Mouse (Mus musculus) mouse embryonic stem cell (cell line): Measurements from ENCODE around the gene Cx3cr1.

ENCODE experiments used
- in situ Hi-C, 2 experiments: fragments of 300-500 bp; cut with MboI; formaldehyde crosslinking; loops; 1 replicate in 1 of 2; 3 replicates in 1 of 2; pipeline ENCODE4 v1.14.3; 2019 to 2020; ENCODE audit warnings: low sequenced_read_pairs in 2 of 2, low pct_unique_long_range_greater_than_20kb in 1 of 2, mixed read lengths in 1 of 2; ENCODE audit not compliant: unreplicated experiment in 1 of 2

The Cx3cr1 gene

DNA sequence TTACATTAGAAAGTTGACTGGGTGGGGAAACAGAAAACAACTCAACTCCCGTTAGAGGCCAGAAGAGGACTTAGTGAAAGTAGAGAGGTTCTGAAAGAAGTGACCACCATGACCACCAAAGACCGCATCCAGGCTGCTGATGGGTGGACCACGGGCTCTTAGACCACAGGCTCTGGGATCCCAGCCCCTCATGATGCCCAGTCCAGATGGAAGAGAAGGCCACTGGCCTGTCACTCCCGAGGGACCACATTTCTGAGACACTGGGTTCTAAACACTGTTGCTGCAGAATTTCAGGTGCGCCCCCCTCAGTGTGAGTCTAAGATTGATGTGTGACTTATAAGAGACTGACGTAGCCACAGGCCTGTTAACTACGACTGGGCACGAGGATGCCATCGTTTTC is 180.2 kb downstream of the Cx3cr1 start:
- in situ Hi-C loops = loop anchor here in 1 of 2 experiments (10.0 kb wide), 1 partner anchor 55 kb away; no protein-coding TSS in a partner anchor

DNA sequence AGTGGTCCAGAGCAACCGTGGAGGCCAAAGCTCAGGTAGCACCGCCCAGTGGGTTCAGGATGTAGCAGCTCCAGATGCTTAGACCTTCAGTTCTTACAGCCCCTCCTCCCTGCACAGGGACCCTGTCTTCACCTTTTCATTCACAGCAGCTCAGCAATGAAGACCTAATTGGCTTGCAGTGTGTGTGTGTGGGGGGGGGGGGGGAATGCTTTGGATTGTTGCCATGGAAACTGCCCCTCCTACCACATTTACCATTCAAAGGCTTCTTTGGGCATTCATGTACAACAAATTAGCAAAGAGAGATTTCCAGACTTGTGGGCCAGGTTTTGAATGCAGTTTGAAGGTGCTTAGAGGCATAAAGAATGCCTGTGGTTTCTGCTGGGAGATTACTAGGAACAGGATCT is 180.8 kb downstream of the Cx3cr1 start:
- in situ Hi-C loops = loop anchor here in 1 of 2 experiments (10.0 kb wide), 1 partner anchor 54 kb away; no protein-coding TSS in a partner anchor

DNA sequence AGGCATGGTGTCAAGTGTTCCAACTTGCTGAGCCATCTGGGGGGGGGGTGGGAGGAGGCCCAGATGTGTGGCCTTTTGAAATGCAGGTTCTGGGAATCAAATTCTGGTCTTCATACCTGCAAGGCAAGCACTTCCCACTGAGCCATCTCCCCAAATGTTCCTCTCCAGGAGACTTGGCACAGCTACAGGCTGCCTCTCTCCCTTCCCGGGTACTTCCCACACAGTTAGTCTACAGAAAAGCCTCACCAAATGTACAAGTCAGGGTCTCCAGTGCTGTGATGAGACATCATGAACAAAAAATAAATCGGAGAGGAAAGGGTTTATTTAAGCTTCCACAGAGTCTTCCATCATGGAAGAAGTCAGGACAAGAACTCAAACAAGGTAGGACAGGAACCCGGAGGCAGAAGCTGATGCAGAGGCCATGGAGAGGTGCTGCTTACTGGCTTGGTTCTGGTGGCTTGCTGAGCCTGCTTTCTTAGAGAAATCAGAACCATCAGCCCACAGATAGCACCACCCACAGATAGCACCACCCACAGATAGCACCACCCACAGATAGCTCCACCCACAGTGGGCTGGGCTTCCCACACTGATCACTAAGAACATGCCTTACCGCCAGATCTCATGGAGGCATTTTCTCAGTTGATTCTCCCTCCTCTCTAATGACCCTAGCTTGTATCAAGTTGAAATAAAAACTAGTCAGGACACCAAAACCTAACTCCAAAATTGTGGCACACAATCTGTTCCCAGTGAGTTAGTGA is 182.4 kb downstream of the Cx3cr1 start:
- in situ Hi-C loops = loop anchor here in 1 of 2 experiments (10.0 kb wide), 1 partner anchor 53 kb away; no protein-coding TSS in a partner anchor

DNA sequence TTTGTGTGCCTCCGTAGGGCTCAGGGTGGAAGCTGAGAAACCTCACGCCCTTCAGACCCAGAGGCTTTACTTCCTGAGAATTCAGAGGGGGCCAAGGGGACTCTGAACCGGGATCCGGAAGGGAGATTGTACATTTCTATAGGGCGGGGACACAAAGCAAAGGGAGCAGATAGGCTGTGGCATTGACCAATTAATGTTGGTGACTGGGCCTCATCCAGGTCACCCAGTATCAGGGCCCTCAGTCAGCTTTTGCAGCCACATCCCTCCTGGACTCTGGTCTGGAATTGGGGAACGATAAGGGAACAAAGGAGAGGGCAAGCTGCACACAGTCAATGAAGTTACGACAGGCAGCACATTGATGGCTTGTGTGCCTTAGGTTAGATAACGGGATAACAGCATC is 215.5 kb downstream of the Cx3cr1 start:
- in situ Hi-C loops = no loop called here

DNA sequence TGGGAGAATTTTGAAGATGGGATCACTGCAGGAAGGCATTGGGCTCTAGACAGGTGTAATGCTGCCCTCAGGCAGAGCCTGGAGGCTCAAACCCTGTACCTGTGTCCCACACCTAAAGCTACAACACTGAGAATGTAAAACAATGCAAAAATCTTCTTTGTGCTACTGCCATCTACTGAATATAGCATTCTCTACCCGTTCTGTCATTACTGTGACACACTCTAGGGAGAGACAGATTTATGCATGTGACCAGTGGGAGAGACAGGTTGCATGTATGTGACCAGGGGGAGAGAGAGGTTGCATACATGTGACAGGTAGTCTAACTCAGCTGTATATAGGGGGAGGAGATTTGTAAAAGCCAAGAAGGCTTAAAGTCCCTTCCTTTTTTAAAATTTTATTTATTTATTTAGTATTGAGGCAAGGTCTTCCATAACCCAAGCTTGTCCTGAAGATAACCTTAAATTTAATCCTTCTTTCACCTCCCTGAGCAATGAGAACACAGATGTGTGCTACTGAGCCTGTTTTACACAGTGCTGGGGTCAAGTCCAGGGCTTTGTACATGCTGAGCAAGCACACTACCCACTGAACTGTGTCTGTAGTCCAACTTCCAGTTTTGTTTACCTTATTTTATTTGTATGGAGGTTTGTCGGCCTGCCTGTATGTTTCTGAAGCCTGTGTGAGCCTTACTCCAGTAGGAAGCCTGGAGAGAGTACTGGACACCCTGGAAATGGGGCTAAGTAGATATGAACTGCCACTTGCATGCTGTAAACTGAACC is 216.4 kb downstream of the Cx3cr1 start:
- in situ Hi-C loops = no loop called here

DNA sequence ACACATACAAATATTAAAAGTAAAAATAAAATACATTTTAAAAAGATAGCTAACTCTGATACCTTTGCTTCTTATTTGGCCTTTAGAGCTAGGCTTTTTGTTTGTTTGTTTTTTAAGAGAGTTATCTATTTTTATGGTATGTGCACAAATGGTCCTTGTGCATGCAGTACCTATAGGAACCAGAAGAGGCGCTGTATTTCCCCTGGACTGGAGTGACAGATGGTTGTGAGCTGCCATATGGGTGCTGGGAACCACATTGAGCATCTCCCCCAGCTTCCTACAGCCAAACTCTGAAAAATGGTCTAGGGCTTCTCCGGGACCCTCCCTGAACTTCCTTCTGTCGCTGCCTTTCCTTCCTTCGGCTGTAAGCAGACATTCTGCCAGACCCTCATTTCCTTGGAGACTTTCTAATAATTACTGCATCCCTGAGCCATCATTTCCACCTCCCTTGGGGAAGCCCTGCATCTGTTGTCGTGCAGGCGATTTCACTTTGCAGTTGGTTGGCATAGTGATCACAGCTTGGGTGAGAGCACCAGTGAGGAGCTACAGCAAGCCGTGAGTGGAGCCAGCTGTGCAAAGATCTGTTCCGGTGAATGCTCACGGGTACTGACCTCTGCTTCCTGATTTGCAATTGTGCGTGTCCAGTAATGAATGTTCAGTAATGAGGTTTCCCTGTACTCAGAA is 217.2 kb downstream of the Cx3cr1 start:
- in situ Hi-C loops = no loop called here
